Mouse (Mus musculus) small intestine, adult 2 months (tissue): ENCODE measurements at regions not wholly inside any gene's neighbourhood (a gene's known extent, or its start where the extent isn't known, plus 50 kb on each side); places are given as distances from the start of the nearest gene placed in this dataset.

Source experiments
- H3K27ac ChIP-seq: fragments of 200-500 bp; 2 replicates; pipeline ENCODE4 v1.5.1; 2012; ENCODE audit warnings: low read depth, low read length, control low read depth, inconsistent platforms; ENCODE audit not compliant: insufficient read depth
- H3K27me3 ChIP-seq: fragments of 200-500 bp; 2 replicates; pipeline ENCODE4 v1.6.1; 2012; ENCODE audit warnings: mild to moderate bottlenecking, moderate library complexity, low read length, inconsistent platforms; ENCODE audit not compliant: control insufficient read depth, insufficient read depth
- H3K36me3 ChIP-seq: fragments of 200-500 bp; 2 replicates; pipeline ENCODE4 v1.6.1; 2012; ENCODE audit warnings: mild to moderate bottlenecking, low read length, control low read depth, inconsistent platforms; ENCODE audit not compliant: control insufficient read depth, insufficient read depth
- H3K4me1 ChIP-seq: fragments of 200-500 bp; 2 replicates; pipeline ENCODE4 v1.6.1; 2012; ENCODE audit warnings: low read length, inconsistent platforms, mixed read lengths; ENCODE audit not compliant: control insufficient read depth, insufficient read depth, insufficient read length
- H3K4me3 ChIP-seq: fragments of 200-500 bp; 2 replicates; pipeline ENCODE4 v1.5.1; 2012; ENCODE audit warnings: low read depth, mild to moderate bottlenecking, control low read depth, inconsistent platforms, low read length, moderate library complexity
- CTCF ChIP-seq: fragments of 200-500 bp; IDR thresholded peaks from 2 replicates; pipeline ENCODE4 v1.5.1; 2012; ENCODE audit warnings: low read depth, mild to moderate bottlenecking, control low read depth, inconsistent platforms, low read length, moderate library complexity, mixed read lengths; ENCODE audit not compliant: insufficient replicate concordance, insufficient read length; ENCODE audit errors: extremely low read depth
- POLR2A ChIP-seq: fragments of 200-500 bp; IDR thresholded peaks from 2 replicates; pipeline ENCODE4 v1.6.1; 2012; ENCODE audit warnings: low read depth, mild to moderate bottlenecking, control low read depth, inconsistent platforms, low read length, moderate library complexity
- WGBS: fragments of 180-500 bp; shearing (Covaris S2); methylation state at CpG from one replicate; pipeline ENCODE4 v1.1.7; 2018; 5-methylcytosine and 5-hydroxymethylcytosine counted together

GRCm38 (mm10) chr17:68176611-68177165 is 96.9 kb upstream of the L3mbtl4 start:
- 60% methylated on average over 9 of the region's 9 CpGs for WGBS
- TF ChIP-seq POLR2A (no peak), CTCF (peak; percentile 17; the same call in 1 of the 2 replicates)
- Histone ChIP-seq H3K27me3 (no peaks in the 10 kb centered on the region; the same call in 1 of the 2 replicates), H3K36me3 (no peaks in the 10 kb centered on the region), H3K4me3 (no peak overlapping the region), H3K27ac (no peak overlapping the region), H3K4me1 (no peaks in the 10 kb centered on the region)

- no peaks in the 10 kb centered on the region; the same call in 1 of the 2 replicates for H3K27me3 ChIP-seq
- 25% methylated on average over 2 of the region's 2 CpGs for WGBS
- TF ChIP-seq POLR2A (no peak), CTCF (no peak)
- H3K4me1 ChIP-seq = no peaks in the 10 kb centered on the region
- H3K27ac ChIP-seq = no peak overlapping the region
- H3K36me3 ChIP-seq = no peaks in the 10 kb centered on the region
- no peak overlapping the region for H3K4me3 ChIP-seq
These were observed 95.8 kb upstream of the L3mbtl4 start for GRCm38 (mm10) chr17:68177835-68178234.

- no peaks in the 10 kb centered on the region for H3K27me3 ChIP-seq
- WGBS = 63% methylated on average over 2 of the region's 2 CpGs
- no peaks in the 10 kb centered on the region for H3K36me3 ChIP-seq
- H3K4me1 ChIP-seq = no peaks in the 10 kb centered on the region
- no peak overlapping the region for H3K27ac ChIP-seq
- TF ChIP-seq POLR2A (no peak), CTCF (no peak)
- H3K4me3 ChIP-seq = no peak overlapping the region
These were observed 88.2 kb upstream of the L3mbtl4 start for GRCm38 (mm10) chr17:68185385-68185784.

- Histone ChIP-seq H3K27me3 (no peaks in the 10 kb centered on the region), H3K4me1 (no peaks in the 10 kb centered on the region), H3K4me3 (no peak overlapping the region), H3K27ac (no peak overlapping the region), H3K36me3 (no peaks in the 10 kb centered on the region)
- TF ChIP-seq CTCF (no peak), POLR2A (no peak)
- WGBS = 88% methylated on average over 4 of the region's 4 CpGs
These were observed 83.7 kb upstream of the L3mbtl4 start for GRCm38 (mm10) chr17:68189888-68190287.

DNA sequence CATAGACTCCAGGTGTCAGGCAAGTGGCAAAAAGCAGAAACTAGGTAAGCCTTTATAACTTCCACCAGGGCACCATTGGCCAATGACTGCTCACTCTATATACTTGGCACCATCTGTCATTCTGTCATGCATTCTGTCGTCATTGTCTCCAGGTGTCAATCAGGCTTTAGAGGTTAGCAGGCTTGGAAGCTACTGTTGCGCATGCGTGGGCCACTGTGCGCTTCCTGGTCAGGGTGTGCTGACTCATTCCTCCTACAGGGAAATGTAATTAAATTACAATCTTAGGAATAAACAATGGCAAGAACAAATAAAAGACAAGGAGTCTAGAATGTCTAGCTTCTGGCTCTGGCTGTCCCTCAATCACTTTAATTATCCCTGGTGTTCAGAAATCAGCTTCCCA is 68.1 kb upstream of the L3mbtl4 start:
- no peak overlapping the region for H3K4me3 ChIP-seq
- H3K4me1 ChIP-seq = no peaks in the 10 kb centered on the region
- WGBS = 73% methylated on average over 4 of the region's 4 CpGs
- no peaks in the 10 kb centered on the region for H3K27me3 ChIP-seq
- no peak overlapping the region for H3K27ac ChIP-seq
- no peak for TF ChIP-seq CTCF
- TF ChIP-seq POLR2A = no peak
- H3K36me3 ChIP-seq = no peaks in the 10 kb centered on the region

DNA sequence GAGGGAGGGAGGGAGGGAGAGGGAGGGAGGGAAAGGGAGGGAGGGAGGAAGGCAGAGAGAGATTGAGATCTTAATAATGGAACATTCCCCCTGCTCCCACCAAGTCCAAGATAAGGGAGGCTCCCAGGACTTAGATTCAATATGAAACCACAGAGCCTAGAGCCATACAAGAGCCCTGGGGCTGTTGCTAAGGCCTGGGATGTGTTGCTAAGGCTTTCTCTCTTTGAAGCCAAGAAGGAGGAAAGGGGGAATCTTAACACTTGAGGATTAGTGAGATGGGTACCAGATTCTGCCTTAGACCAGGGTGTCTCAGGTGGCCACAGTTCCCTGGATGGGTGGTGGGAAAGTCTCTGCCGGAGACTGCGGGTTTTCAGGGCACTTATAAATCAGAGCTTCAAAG is 64.8 kb upstream of the L3mbtl4 start:
- no peaks in the 10 kb centered on the region for H3K27me3 ChIP-seq
- no peaks in the 10 kb centered on the region for H3K36me3 ChIP-seq
- TF ChIP-seq CTCF = no peak
- no peak for TF ChIP-seq POLR2A
- H3K27ac ChIP-seq = no peak overlapping the region
- no peak overlapping the region for H3K4me3 ChIP-seq
- no peaks in the 10 kb centered on the region for H3K4me1 ChIP-seq
- WGBS = 65% methylated on average over 2 of the region's 2 CpGs

DNA sequence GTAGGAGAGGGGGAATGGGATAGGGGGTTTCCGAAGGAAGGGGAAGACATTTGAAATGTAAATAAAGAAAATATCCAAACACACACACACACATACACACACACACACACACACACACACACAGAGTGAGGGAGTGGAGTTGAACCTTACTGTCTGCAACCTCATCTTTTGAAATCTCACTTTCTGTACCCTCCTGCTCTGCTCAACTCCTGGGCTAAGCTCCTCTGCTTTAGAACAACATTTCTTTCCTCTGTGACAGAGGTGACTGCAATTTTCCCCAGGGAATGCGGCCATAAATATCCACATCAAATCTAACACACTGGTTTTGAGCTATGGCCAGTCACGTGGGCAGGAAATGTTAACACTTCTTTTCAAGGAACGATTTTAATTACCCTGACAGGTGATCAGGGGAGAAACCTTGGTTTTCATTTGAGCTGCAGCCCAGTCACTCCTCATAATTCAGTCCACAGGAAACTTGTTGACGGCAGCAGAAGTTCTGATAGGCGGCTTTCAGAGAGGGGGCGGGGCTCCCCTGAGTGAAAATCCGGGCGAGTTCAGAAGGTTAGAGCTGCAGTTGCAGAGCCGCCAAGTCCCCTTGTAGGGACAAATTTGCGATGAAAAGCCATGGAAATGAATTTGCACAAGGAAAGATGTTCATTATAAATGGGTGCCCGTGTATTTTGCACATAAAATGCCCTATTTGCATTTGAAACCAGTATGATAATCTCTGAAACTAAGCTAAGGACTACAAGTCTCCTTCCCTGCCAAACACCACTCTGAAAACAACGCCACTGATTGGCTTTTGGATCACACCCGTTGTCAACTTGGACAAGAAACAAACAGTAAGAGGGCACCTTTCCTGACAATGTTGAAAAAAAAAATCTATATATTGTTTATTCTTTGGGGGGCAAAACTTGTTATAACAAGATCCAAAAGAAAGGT is 63.0 kb upstream of the L3mbtl4 start:
- no peak overlapping the region for H3K4me3 ChIP-seq

More for the DNA sequence above, 63.0 kb upstream of the L3mbtl4 start:
- no peaks in the 10 kb centered on the region for H3K36me3 ChIP-seq
- H3K4me1 ChIP-seq = no peaks in the 10 kb centered on the region
- WGBS = 11% methylated on average over 14 of the region's 14 CpGs
- TF ChIP-seq CTCF (no peak), POLR2A (no peak)
- H3K27me3 ChIP-seq = no peaks in the 10 kb centered on the region
- H3K27ac ChIP-seq = no peak overlapping the region
